ENCODE assay signal across 10 mouse cellular contexts in genomic region chr7:126042306-126042705, GRCm38 (mm10). TPM values are rescaled to one million over a fixed set of nuclear protein-coding genes. Genes with fewer than 3 reads are reported as not detected.
DNase-seq lines count a peak whose midpoint lies in the region; ATAC-seq and TF ChIP-seq lines count a peak whose summit lies in the region.
"Had no signal": no experiment of that assay in that cellular context is flagged by ENCODE, and none has a peak within 500 bp of the region (broad histone marks: within the 10 kb centered on the region; RNA-seq: fewer than 3 reads in every experiment).

No protein-coding gene starts in this region.

- no peak overlapping the region for H3K4me2 ChIP-seq in kidney, embryonic 15.5 days
- H3K4me2 ChIP-seq in liver, embryonic 13.5 days, result peak overlapping the region; percentile 37

- H3K27ac ChIP-seq in kidney, embryonic 15.5 days, result no peak overlapping the region
- H3K27ac ChIP-seq in ES-Bruce4 (ENCODE audit: insufficient read depth, low read length), result no peak overlapping the region
- peak overlapping the region; percentile 95 for H3K27ac ChIP-seq in liver, embryonic 13.5 days

- no peak for TF ChIP-seq POLR2A in ES-Bruce4 (IDR thresholded peaks at IDR 0.05; ENCODE audit: insufficient read depth, low read length)

- TF ChIP-seq CTCF in ES-Bruce4 (IDR thresholded peaks at IDR 0.05; ENCODE audit: low read depth, low read length), result peak; percentile 56

- no peaks in the 10 kb centered on the region for H3K27me3 ChIP-seq in kidney, embryonic 15.5 days
- H3K27me3 ChIP-seq in ES-Bruce4 (ENCODE audit: control insufficient read depth, insufficient read depth, low read length, poor library complexity, severe bottlenecking), result no peaks in the 10 kb centered on the region
- H3K27me3 ChIP-seq in liver, embryonic 13.5 days, result no peaks in the 10 kb centered on the region

- ATAC-seq in kidney, embryonic 15.5 days (replicated peaks; ENCODE audit: low FRiP score), result peak; percentile 24; the same call in 1 of the 2 replicates
- peak; percentile 88 for ATAC-seq in liver, embryonic 13.5 days (ENCODE audit: low read depth)
- ATAC-seq in cerebellum, adult (ENCODE audit: insufficient number of reproducible peaks, low FRiP score, low TSS enrichment), result no peak

- peaks cover 19% of the 10 kb centered on the region for H3K4me1 ChIP-seq in kidney, embryonic 15.5 days
- no peaks in the 10 kb centered on the region for H3K4me1 ChIP-seq in ES-Bruce4 (ENCODE audit: control insufficient read depth, insufficient read depth, low read length)
- peaks cover 65% of the 10 kb centered on the region for H3K4me1 ChIP-seq in liver, embryonic 13.5 days (replicated peaks)

- H3K4me3 ChIP-seq in kidney, embryonic 15.5 days (replicated peaks), result no peak overlapping the region
- H3K4me3 ChIP-seq in ES-Bruce4 (ENCODE audit: low read depth, low read length), result no peak overlapping the region
- no peak overlapping the region for H3K4me3 ChIP-seq in liver, embryonic 13.5 days (replicated peaks)

- DNase-seq in kidney, adult 9 months, result no peak
- peak; percentile 39 for DNase-seq in c-Kit-positive CD71-negative TER-119-negative erythroid progenitor cells, embryonic 14.5 days (ENCODE audit: low read depth)
- DNase-seq in liver, embryonic 13.5 days, result peak; percentile 74
- DNase-seq in right cerebral cortex, postnatal 25 days, result no peak
- DNase-seq in cerebellum, postnatal 36 days, result no peak
- DNase-seq: adrenal gland, adult 8-10 months; kidney, postnatal 14 days had no signal

- H3K9me3 ChIP-seq in kidney, embryonic 15.5 days (replicated peaks), result no peaks in the 10 kb centered on the region
- no peaks in the 10 kb centered on the region for H3K9me3 ChIP-seq in ES-Bruce4 (replicated peaks; ENCODE audit: control insufficient read depth, insufficient read depth, low read length, poor library complexity, severe bottlenecking)
- H3K9me3 ChIP-seq in liver, embryonic 13.5 days (replicated peaks), result no peaks in the 10 kb centered on the region

- no peaks in the 10 kb centered on the region for H3K36me3 ChIP-seq in kidney, embryonic 15.5 days
- H3K36me3 ChIP-seq in ES-Bruce4 (ENCODE audit: control insufficient read depth, insufficient read depth, low read length, poor library complexity, severe bottlenecking), result no peaks in the 10 kb centered on the region
- no peaks in the 10 kb centered on the region for H3K36me3 ChIP-seq in liver, embryonic 13.5 days

- H3K9ac ChIP-seq in kidney, embryonic 15.5 days, result no peak overlapping the region
- H3K9ac ChIP-seq in ES-Bruce4 (ENCODE audit: low read depth, poor library complexity, severe bottlenecking), result no peak overlapping the region
- H3K9ac ChIP-seq in liver, embryonic 13.5 days, result peak overlapping the region; percentile 50

- WGBS in kidney, embryonic 15.5 days, result 59% methylated on average over 3 of the region's 3 CpGs
- 7% methylated on average over 3 of the region's 3 CpGs for WGBS in liver, embryonic 13.5 days (ENCODE audit: insufficient replicate concordance)

- TF ChIP-seq EP300 in ES-Bruce4 (IDR thresholded peaks at IDR 0.05; ENCODE audit: insufficient read depth, low read depth, low read length), result no peak

RNA-seq across cellular contexts. Expression of gene Gsg1l, which starts 39.9 kb away (rescaled TPM):
- polyA plus RNA-seq in kidney, embryonic 15.5 days (2015; fragmentation: Nextera tagmentation; extraction: Ambion mirVana), result 0.75 and 1.1 TPM in 2 replicates
- polyA plus RNA-seq in ES-Bruce4 (2011; ENCODE audit: insufficient read depth, insufficient read length, low read depth, missing spikeins), result not detected in 2 replicates
- polyA plus RNA-seq in liver, embryonic 13.5 days (2015; fragmentation: Nextera tagmentation; extraction: Ambion mirVana), result 0.02 and 0.06 TPM in 2 replicates

Comparison
In these comparisons a context has a peak if more than half of its experiments do, and no peak if none do; other contexts are left out.
1. DNase-seq: peak in c-Kit-positive CD71-negative TER-119-negative erythroid progenitor cells, embryonic 14.5 days (single experiment) and liver, embryonic 13.5 days (single experiment); none in kidney, adult 9 months (single experiment), right cerebral cortex, postnatal 25 days (single experiment) and cerebellum, postnatal 36 days (0 of 2).